Mouse (Mus musculus): Measurements from ENCODE around the gene Prm3. TPM values are rescaled to one million over a fixed set of nuclear protein-coding genes. Genes with fewer than 3 reads are reported as not detected.
A peak's percentile ranks its signal among the peaks of the same experiment; 100 is the strongest.
"Not testable (repeated sequence)": the region's sequence is repeated elsewhere in the genome, so short reads cannot be mapped to it uniquely, and the experiment has no call there.

Prm3 gene
- total and polyA plus RNA-seq, 2 experiments from 2014 or later: not detected

DNA sequence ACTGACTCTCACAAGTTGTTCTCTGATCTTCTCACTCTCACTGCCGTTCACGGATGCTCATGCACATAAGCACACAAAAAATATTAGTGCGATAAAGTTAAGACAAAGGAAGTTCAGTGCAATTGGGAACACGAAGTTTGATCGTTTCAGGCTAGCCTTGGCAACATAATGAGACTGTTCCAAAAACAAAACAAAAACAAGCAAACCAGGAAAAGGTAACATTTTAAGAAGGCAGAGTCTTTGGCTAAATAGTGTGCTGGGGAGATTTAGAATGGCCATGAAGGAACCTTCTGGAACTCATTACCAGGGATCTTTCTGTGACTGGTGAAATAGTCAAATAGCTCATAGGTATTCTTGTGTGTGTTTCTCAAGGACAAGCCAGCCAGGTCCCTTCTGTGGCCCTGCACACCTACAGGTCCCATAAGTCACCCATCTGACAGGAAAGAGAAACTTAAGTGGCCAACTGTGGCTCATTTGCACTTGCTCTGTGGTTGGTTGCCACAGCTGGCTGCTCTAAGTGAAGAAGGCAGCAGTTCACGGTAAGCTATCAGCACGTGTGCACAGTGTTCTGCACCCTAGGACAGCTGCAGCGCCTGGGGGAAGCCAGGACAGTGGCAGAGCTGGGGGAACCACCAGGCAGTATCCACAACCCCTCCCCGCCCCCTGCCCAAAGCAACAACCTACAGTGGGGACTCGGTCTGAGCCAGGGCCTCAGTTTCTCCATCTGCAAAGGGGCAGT, 15.2 kb upstream of the Prm3 start, which contains the start of gene Prm1:
Prm1 (minus strand) TSS at position 51 of the 739 bp plus-strand sequence.
- Histone ChIP-seq H3K36me3 (ENCODE audit: insufficient read depth, low read length) (no peaks in the 10 kb centered on the region), H3K9me3 (ENCODE audit: low read length) (no peaks in the 10 kb centered on the region), H3K4me1 (ENCODE audit: insufficient read depth, low read length) (no peaks in the 10 kb centered on the region), H3K27me3 (ENCODE audit: insufficient read depth, low read length) (no peaks in the 10 kb centered on the region), H3K4me2 (ENCODE audit: low read depth, low read length) (no peak within 1 kb of the TSS), H3K27ac (no peak within 1 kb of the TSS), H3K4me3 (ENCODE audit: low read length) (no peak within 1 kb of the TSS), H3K9ac (replicated peaks; ENCODE audit: low read length) (no peak within 1 kb of the TSS)
- no peak for TF ChIP-seq CTCF (IDR thresholded peaks at IDR 0.05; ENCODE audit: low read depth)
- DNase-seq (ENCODE audit: low spot score) (no peak), ATAC-seq (no peak)
- WGBS: 77% methylated on average over 10 of the region's 10 CpGs

DNA sequence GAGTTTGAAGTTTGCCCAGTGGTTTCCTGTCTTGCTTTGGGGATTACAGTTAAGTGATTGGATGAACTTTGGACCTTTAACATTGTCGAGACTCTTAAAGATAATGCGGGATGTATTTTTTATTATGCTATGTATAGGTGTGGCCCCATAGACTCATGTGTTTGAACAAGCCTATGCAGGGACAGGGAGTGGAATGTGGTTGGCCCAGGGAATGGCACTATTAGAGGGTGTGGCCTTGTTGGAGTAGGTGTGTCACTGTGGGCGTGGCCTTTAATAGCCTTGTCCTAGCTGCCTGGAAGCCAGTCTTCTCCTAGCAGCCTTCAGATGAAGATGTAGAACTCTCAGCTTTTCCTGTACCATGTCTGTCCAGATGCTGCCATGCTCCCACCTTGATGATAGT, 11.7 kb upstream of the Prm3 start:
- WGBS: 91% methylated on average over 3 of the region's 3 CpGs
- H3K4me1 ChIP-seq (ENCODE audit: insufficient read depth, low read length): not testable (repeated sequence)

DNA sequence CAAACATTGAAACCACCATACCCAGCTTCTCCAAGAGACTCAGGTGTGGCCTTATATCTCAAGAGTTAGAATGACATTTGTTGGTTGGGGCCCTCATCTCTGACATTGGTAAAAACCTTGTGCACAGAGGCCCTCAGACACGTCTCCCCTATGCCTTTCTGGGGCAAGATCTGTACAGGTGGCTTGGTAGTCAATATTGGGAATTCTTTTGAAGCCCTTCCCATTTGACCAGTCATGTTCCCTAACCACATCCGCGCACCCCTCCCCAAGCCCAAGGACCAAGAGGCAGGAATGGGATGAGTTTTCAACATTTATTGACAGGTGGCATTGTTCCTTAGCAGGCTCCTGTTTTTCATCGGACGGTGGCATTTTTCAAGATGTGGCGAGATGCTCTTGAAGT, 5.3 kb upstream of the Prm3 start, which contains the start of gene Prm2:
Prm2 (minus strand) TSS at position 101 of the 400 bp plus-strand sequence.
- Histone ChIP-seq H3K27me3 (ENCODE audit: insufficient read depth, low read length) (no peaks in the 10 kb centered on the region), H3K9ac (replicated peaks; ENCODE audit: low read length) (no peak within 1 kb of the TSS), H3K27ac (no peak within 1 kb of the TSS), H3K9me3 (ENCODE audit: low read length) (no peaks in the 10 kb centered on the region), H3K36me3 (ENCODE audit: insufficient read depth, low read length) (no peaks in the 10 kb centered on the region), H3K4me3 (ENCODE audit: low read length) (no peak within 1 kb of the TSS), H3K4me1 (ENCODE audit: insufficient read depth, low read length) (no peaks in the 10 kb centered on the region), H3K4me2 (ENCODE audit: low read depth, low read length) (no peak within 1 kb of the TSS)
- ATAC-seq (no peak), DNase-seq (ENCODE audit: low spot score) (no peak)
- no peak for TF ChIP-seq CTCF (IDR thresholded peaks at IDR 0.05; ENCODE audit: low read depth)
- 80% methylated on average over 6 of the region's 6 CpGs for WGBS

More for the DNA sequence above, 11.7 kb upstream of the Prm3 start:
- not testable (repeated sequence) for H3K27me3 ChIP-seq (ENCODE audit: insufficient read depth, low read length); H3K9ac ChIP-seq (replicated peaks; ENCODE audit: low read length); H3K9me3 ChIP-seq (ENCODE audit: low read length); DNase-seq (ENCODE audit: low spot score); H3K27ac ChIP-seq; H3K4me3 ChIP-seq (ENCODE audit: low read length); H3K36me3 ChIP-seq (ENCODE audit: insufficient read depth, low read length); ATAC-seq; H3K4me2 ChIP-seq (ENCODE audit: low read depth, low read length)

DNA sequence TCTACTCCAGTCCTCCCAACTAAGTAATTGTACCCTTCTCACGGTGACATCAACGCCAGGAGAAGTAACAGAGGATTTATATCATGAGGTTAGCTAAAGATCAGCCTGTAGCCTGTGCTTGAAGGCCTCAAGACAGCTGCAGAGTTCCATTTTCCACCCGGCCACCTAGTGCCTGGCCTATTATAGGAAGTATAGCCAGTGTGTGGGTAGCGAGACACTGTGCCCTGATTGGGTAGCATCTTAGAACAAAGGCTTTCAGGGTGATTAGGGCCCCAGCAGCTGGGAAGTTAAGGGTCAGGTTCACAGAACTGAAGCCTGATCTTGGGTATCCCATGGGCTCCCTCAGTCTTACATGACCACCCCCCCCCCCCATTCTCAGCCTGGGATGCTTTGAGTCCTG, 1.8 kb downstream of the Prm3 start:
- no peak for DNase-seq (ENCODE audit: low spot score)
- TF ChIP-seq CTCF (IDR thresholded peaks at IDR 0.05; ENCODE audit: low read depth): no peak
- H3K27ac ChIP-seq: no peak overlapping the region
- WGBS: 60% methylated on average over 4 of the region's 4 CpGs
- no peak for ATAC-seq
- H3K4me3 ChIP-seq (ENCODE audit: low read length): no peak overlapping the region
- H3K4me2 ChIP-seq (ENCODE audit: low read depth, low read length): no peak overlapping the region
- H3K4me1 ChIP-seq (ENCODE audit: insufficient read depth, low read length): peaks cover 6% of the 10 kb centered on the region
- no peaks in the 10 kb centered on the region for H3K27me3 ChIP-seq (ENCODE audit: insufficient read depth, low read length)
- H3K9ac ChIP-seq (replicated peaks; ENCODE audit: low read length): no peak overlapping the region
- no peaks in the 10 kb centered on the region for H3K36me3 ChIP-seq (ENCODE audit: insufficient read depth, low read length)
- H3K9me3 ChIP-seq (ENCODE audit: low read length): no peaks in the 10 kb centered on the region

DNA sequence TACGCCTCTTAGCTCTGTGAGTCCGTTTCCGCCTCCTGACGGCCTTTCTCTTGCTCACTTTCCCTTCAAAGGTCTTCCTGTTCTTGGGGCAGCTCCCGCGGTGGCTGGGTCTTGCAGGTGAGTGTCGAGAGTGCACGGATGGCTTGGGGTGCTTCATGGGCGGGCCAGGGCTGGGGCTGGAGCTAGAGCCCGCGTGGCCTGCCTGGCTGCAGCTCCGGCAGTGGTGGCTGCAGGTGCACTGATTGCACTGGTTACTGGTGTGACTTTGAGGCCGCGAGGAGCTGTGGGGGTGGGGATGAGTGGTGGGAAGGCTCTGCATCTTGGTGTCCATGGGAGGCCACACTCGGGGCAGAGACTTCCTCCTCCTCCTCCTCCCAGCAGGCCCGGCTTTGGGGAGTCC, 2.4 kb downstream of the Prm3 start, which contains the start of gene Tnp2:
Tnp2 (minus strand) TSS at position 390 of the 400 bp plus-strand sequence.
- no peak within 1 kb of the TSS for H3K9ac ChIP-seq (replicated peaks; ENCODE audit: low read length)
- DNase-seq (ENCODE audit: low spot score): no peak
- no peak within 1 kb of the TSS for H3K4me3 ChIP-seq (ENCODE audit: low read length)
- H3K4me2 ChIP-seq (ENCODE audit: low read depth, low read length): no peak within 1 kb of the TSS
- no peaks in the 10 kb centered on the region for H3K9me3 ChIP-seq (ENCODE audit: low read length)
- H3K27me3 ChIP-seq (ENCODE audit: insufficient read depth, low read length): no peaks in the 10 kb centered on the region
- no peak within 1 kb of the TSS for H3K27ac ChIP-seq
- 53% methylated on average over 16 of the region's 16 CpGs for WGBS
- peaks cover 7% of the 10 kb centered on the region for H3K4me1 ChIP-seq (ENCODE audit: insufficient read depth, low read length)
- no peaks in the 10 kb centered on the region for H3K36me3 ChIP-seq (ENCODE audit: insufficient read depth, low read length)
- ATAC-seq: no peak
- no peak for TF ChIP-seq CTCF (IDR thresholded peaks at IDR 0.05; ENCODE audit: low read depth)

DNA sequence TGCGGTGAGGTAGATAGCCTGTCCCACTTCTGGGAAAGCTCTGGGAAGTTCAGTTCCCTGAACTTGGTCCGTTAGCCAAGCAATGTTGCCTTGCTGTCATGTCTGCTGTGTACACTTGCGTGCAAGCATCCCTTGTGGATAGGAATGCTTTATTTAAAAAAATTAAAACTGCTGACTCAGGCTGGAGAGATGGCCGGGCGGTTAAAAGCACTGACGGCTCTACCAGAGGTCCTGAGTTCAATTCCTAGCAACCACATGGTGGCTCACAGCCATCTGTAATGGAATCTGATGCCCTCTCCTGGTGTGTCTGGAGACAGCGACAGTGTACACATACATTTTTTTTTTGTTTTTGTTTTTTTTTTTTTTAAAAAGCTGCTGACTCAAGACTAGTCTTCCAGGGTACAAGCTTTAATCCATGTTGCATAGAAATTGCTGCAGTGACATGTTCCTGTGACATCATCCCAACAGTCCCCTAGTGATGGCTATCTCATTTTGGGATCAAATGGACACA, 3.1 kb downstream of the Prm3 start:
- Histone ChIP-seq H3K4me2 (ENCODE audit: low read depth, low read length) (no peak overlapping the region), H3K4me3 (ENCODE audit: low read length) (no peak overlapping the region), H3K27ac (no peak overlapping the region), H3K9ac (replicated peaks; ENCODE audit: low read length) (no peak overlapping the region), H3K9me3 (ENCODE audit: low read length) (no peaks in the 10 kb centered on the region), H3K27me3 (ENCODE audit: insufficient read depth, low read length) (no peaks in the 10 kb centered on the region), H3K36me3 (ENCODE audit: insufficient read depth, low read length) (no peaks in the 10 kb centered on the region), H3K4me1 (ENCODE audit: insufficient read depth, low read length) (peaks cover 7% of the 10 kb centered on the region)
- DNase-seq (ENCODE audit: low spot score): no peak
- ATAC-seq: no peak
- TF ChIP-seq CTCF (IDR thresholded peaks at IDR 0.05; ENCODE audit: low read depth): 0 out of 2 replicates have a peak, but pooled peaks have one; percentile 22
- WGBS: 76% methylated on average over 7 of the region's 7 CpGs

All from hindbrain, postnatal 0 days (tissue).